Mouse (Mus musculus): Measurements from ENCODE around the gene Mcidas. TPM values are rescaled to one million over a fixed set of nuclear protein-coding genes. Genes with fewer than 3 reads are reported as not detected.

Mcidas gene
- polyA plus RNA-seq, 1 experiment, result not detected

DNA sequence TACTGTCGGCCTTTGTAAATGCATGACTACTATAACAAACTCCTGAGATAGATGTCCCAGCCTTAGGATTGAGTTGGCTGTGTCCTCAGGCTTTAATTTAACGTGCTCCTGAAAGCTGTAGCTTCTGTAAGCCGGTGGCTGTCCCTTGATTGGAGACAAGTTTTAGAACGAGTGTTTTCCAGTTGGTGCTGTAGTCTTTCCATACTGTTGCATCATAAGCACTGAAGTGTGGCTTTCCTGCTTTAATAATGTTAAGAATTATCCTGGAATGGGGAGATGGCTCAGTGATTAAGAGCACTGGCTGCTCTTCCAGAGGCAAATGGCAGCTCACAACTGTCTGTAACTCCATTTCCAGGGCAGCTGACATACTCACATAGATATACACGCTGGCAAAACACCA is 26.4 kb upstream of the Mcidas start:
- H3K36me3 ChIP-seq (ENCODE audit: control insufficient read depth, insufficient read depth, low read length, poor library complexity, severe bottlenecking), result peaks cover 21% of the 10 kb centered on the region
- no peak overlapping the region for H3K9ac ChIP-seq (ENCODE audit: low read depth, poor library complexity, severe bottlenecking)
- no peaks in the 10 kb centered on the region for H3K4me1 ChIP-seq (ENCODE audit: control insufficient read depth, insufficient read depth, low read length)
- no peaks in the 10 kb centered on the region for H3K27me3 ChIP-seq (ENCODE audit: control insufficient read depth, insufficient read depth, low read length, poor library complexity, severe bottlenecking)
- no peaks in the 10 kb centered on the region for H3K9me3 ChIP-seq (replicated peaks; ENCODE audit: control insufficient read depth, insufficient read depth, low read length, poor library complexity, severe bottlenecking)
- no peak overlapping the region for H3K27ac ChIP-seq (ENCODE audit: insufficient read depth, low read length)
- TF ChIP-seq EP300 (IDR thresholded peaks at IDR 0.05; ENCODE audit: insufficient read depth, low read depth, low read length) (no peak), POLR2A (IDR thresholded peaks at IDR 0.05; ENCODE audit: insufficient read depth, low read length) (no peak), CTCF (IDR thresholded peaks at IDR 0.05; ENCODE audit: low read depth, low read length) (no peak)
- H3K4me3 ChIP-seq (ENCODE audit: low read depth, low read length), result no peak overlapping the region

GRCm38 (mm10) chr13:112976720-112977119 is 16.9 kb upstream of the Mcidas start:
- Histone ChIP-seq H3K27ac (ENCODE audit: insufficient read depth, low read length) (no peak overlapping the region), H3K27me3 (ENCODE audit: control insufficient read depth, insufficient read depth, low read length, poor library complexity, severe bottlenecking) (no peaks in the 10 kb centered on the region), H3K9me3 (replicated peaks; ENCODE audit: control insufficient read depth, insufficient read depth, low read length, poor library complexity, severe bottlenecking) (no peaks in the 10 kb centered on the region), H3K36me3 (ENCODE audit: control insufficient read depth, insufficient read depth, low read length, poor library complexity, severe bottlenecking) (no peaks in the 10 kb centered on the region), H3K9ac (ENCODE audit: low read depth, poor library complexity, severe bottlenecking) (no peak overlapping the region), H3K4me1 (ENCODE audit: control insufficient read depth, insufficient read depth, low read length) (no peaks in the 10 kb centered on the region), H3K4me3 (ENCODE audit: low read depth, low read length) (no peak overlapping the region)
- no peak for TF ChIP-seq EP300 (IDR thresholded peaks at IDR 0.05; ENCODE audit: insufficient read depth, low read depth, low read length)
- no peak for TF ChIP-seq CTCF (IDR thresholded peaks at IDR 0.05; ENCODE audit: low read depth, low read length)
- TF ChIP-seq POLR2A (IDR thresholded peaks at IDR 0.05; ENCODE audit: insufficient read depth, low read length), result no peak

DNA sequence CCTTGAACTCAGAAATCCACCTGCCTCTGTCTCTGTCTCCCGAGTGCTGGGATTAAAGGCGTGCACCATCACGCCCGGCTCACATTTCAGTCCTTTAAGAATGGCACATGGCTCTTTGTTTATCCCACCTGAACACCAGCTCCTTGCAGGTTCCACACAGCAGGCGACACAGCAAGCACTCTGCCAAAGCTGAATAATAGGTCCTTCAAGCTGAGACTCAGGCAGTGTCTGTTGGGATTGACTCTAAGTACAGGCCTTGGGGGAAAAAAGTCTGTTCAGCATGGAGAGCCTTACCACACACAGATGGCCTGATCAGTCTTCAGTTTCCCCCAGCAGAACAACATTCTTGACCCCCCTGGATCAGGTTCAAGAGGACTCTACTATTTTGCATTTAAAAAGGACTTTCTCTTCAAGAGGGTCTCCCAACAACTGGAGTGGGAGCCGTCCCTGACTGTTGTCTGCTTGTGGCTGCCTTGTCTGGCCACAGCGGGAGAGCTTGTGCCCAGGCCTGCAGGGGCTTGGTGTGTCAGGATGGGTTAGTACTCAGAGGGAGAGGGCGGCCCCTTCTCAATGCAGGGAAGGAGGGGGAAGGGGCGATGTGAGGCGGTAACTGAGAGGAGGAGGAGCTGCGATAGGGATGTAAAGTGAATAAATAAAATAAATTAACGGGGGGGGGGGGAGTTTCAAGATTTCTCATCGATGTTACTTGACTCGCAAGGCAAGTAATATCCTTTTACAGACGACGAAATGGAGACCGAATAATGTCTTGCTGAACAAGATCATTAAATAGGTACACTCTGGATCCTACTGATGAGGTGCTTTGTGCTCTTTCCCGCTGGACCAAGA is 7.8 kb upstream of the Mcidas start:
- TF ChIP-seq EP300 (IDR thresholded peaks at IDR 0.05; ENCODE audit: insufficient read depth, low read depth, low read length), result peak; percentile 88
- no peak for TF ChIP-seq CTCF (IDR thresholded peaks at IDR 0.05; ENCODE audit: low read depth, low read length)

DNA sequence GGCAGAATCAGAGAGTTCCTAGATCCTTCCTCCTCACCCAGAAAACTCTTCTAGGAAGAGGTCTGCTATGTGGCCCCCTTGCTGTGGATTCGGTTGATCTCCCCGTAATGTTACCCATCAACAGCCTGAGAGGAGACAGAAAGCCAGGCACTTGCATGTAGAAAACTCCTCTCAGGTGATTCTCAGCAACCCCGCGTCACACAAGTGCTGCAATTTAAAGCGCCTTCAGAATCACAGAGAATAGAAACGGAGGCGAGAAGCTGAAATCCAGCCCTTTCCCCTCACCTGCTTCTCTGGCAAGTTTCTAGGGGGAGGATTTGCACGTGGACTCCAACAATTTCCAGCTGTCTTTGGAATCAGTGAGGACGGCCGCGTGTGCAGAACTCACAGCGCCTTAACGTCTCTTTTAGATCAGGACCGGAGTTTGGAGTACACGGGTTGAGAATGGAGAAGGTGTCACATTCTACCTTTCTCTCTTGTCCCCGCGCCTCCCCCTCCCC is 7.1 kb upstream of the Mcidas start:
- Histone ChIP-seq H3K27ac (ENCODE audit: insufficient read depth, low read length) (peak overlapping the region; percentile 13; the same call in 1 of the 2 replicates), H3K36me3 (ENCODE audit: control insufficient read depth, insufficient read depth, low read length, poor library complexity, severe bottlenecking) (no peaks in the 10 kb centered on the region), H3K27me3 (ENCODE audit: control insufficient read depth, insufficient read depth, low read length, poor library complexity, severe bottlenecking) (peaks cover 21% of the 10 kb centered on the region), H3K9me3 (replicated peaks; ENCODE audit: control insufficient read depth, insufficient read depth, low read length, poor library complexity, severe bottlenecking) (no peaks in the 10 kb centered on the region), H3K4me1 (ENCODE audit: control insufficient read depth, insufficient read depth, low read length) (no peaks in the 10 kb centered on the region), H3K4me3 (ENCODE audit: low read depth, low read length) (peak overlapping the region; percentile 55; the same call in 1 of the 2 replicates), H3K9ac (ENCODE audit: low read depth, poor library complexity, severe bottlenecking) (no peak overlapping the region)
- TF ChIP-seq CTCF (IDR thresholded peaks at IDR 0.05; ENCODE audit: low read depth, low read length) (no peak), POLR2A (IDR thresholded peaks at IDR 0.05; ENCODE audit: insufficient read depth, low read length) (no peak), EP300 (IDR thresholded peaks at IDR 0.05; ENCODE audit: insufficient read depth, low read depth, low read length) (no peak)

More for the DNA sequence above, 7.8 kb upstream of the Mcidas start:
- H3K27ac ChIP-seq (ENCODE audit: insufficient read depth, low read length), result peak overlapping the region; percentile 13; the same call in 1 of the 2 replicates
- peaks cover 21% of the 10 kb centered on the region for H3K27me3 ChIP-seq (ENCODE audit: control insufficient read depth, insufficient read depth, low read length, poor library complexity, severe bottlenecking)
- no peaks in the 10 kb centered on the region for H3K36me3 ChIP-seq (ENCODE audit: control insufficient read depth, insufficient read depth, low read length, poor library complexity, severe bottlenecking)
- no peak overlapping the region for H3K4me3 ChIP-seq (ENCODE audit: low read depth, low read length)
- no peaks in the 10 kb centered on the region for H3K4me1 ChIP-seq (ENCODE audit: control insufficient read depth, insufficient read depth, low read length)
- no peak overlapping the region for H3K9ac ChIP-seq (ENCODE audit: low read depth, poor library complexity, severe bottlenecking)
- no peaks in the 10 kb centered on the region for H3K9me3 ChIP-seq (replicated peaks; ENCODE audit: control insufficient read depth, insufficient read depth, low read length, poor library complexity, severe bottlenecking)

DNA sequence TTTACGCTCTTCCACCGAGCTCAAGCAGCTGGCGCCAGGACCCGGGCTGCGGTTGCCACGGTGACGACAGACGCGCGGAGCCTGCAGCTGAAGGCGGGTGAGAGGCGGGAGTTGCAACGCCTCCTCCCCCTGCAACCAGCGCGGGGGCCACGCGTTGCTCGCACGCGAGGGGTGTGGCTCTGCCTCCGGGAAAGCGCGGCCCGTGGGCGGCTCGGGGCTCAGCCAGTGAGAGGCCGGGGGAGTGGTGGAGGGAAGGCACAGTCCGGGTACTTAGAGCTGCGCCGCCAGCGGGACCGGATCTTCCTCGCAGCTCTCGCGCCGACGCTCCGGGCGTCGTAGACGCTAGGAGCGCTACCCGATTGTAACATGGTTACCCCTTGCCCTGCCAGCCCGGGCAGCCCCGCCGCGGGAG is 6.1 kb upstream of the Mcidas start, which contains the start of gene Ccno:
TSS of gene Ccno (plus strand) at position 271 of the 412 bp plus-strand sequence.
- Histone ChIP-seq H3K36me3 (ENCODE audit: control insufficient read depth, insufficient read depth, low read length, poor library complexity, severe bottlenecking) (no peaks in the 10 kb centered on the region), H3K4me1 (ENCODE audit: control insufficient read depth, insufficient read depth, low read length) (no peaks in the 10 kb centered on the region), H3K27ac (ENCODE audit: insufficient read depth, low read length) (no peak within 1 kb of the TSS), H3K9ac (ENCODE audit: low read depth, poor library complexity, severe bottlenecking) (peak within 1 kb of the TSS; percentile 55), H3K9me3 (replicated peaks; ENCODE audit: control insufficient read depth, insufficient read depth, low read length, poor library complexity, severe bottlenecking) (no peaks in the 10 kb centered on the region), H3K27me3 (ENCODE audit: control insufficient read depth, insufficient read depth, low read length, poor library complexity, severe bottlenecking) (peaks cover 19% of the 10 kb centered on the region), H3K4me3 (ENCODE audit: low read depth, low read length) (peak within 1 kb of the TSS; percentile 55)
- no peak for TF ChIP-seq CTCF (IDR thresholded peaks at IDR 0.05; ENCODE audit: low read depth, low read length)

GRCm38 (mm10) chr13:112987991-112988390 is 5.7 kb upstream of the Mcidas start:
- no peaks in the 10 kb centered on the region for H3K9me3 ChIP-seq (replicated peaks; ENCODE audit: control insufficient read depth, insufficient read depth, low read length, poor library complexity, severe bottlenecking)
- H3K27me3 ChIP-seq (ENCODE audit: control insufficient read depth, insufficient read depth, low read length, poor library complexity, severe bottlenecking), result peaks cover 19% of the 10 kb centered on the region
- H3K4me3 ChIP-seq (ENCODE audit: low read depth, low read length), result peak overlapping the region; percentile 55
- H3K36me3 ChIP-seq (ENCODE audit: control insufficient read depth, insufficient read depth, low read length, poor library complexity, severe bottlenecking), result no peaks in the 10 kb centered on the region
- TF ChIP-seq POLR2A (IDR thresholded peaks at IDR 0.05; ENCODE audit: insufficient read depth, low read length) (no peak), EP300 (IDR thresholded peaks at IDR 0.05; ENCODE audit: insufficient read depth, low read depth, low read length) (no peak), CTCF (IDR thresholded peaks at IDR 0.05; ENCODE audit: low read depth, low read length) (no peak)
- H3K9ac ChIP-seq (ENCODE audit: low read depth, poor library complexity, severe bottlenecking), result peak overlapping the region; percentile 55
- no peaks in the 10 kb centered on the region for H3K4me1 ChIP-seq (ENCODE audit: control insufficient read depth, insufficient read depth, low read length)
- H3K27ac ChIP-seq (ENCODE audit: insufficient read depth, low read length), result no peak overlapping the region
